Mouse (Mus musculus): ENCODE measurements around the gene Tmem258.

The Tmem258 gene

DNA sequence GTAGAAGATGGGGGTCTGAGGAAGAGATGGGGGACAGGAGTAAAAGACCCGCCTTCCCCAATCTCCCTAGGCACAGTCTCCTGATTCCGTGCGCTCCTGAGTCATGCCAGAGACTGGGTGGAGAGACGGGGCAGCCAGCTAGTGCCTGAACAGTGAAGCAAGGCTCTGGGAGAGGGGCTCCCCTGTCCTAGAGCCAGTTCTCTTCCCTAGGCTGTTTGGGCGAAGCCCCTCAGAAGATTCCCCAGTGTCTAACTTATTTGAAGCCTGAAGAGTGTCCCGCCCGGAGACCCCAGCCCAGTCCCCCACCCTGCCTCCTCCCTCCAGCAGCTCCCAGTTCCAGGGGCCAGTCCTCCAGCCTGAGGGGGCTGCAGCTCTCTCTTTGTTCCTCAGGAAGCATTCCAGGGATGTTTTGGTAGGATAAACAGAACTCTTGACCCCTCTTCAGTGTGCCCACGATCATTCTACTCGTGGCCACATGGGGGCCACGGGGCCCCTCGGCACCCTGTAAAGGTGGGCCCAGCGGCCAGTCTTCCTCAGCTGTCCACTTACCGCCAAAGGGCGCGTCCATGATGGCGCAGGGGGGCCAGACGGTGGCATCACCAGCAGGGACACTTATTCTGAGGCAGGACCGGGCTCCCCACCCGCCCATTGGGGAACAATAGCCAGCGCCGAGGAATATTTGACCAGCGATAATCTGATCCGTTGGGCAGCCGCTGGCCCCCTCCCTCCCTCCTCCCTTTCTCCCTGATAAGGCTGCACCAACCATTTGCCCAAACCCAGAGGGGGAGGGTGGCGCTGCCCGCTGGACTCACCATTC, 21.0 kb downstream of the Tmem258 start:
- no peak for DNase-seq (ENCODE audit: low read depth)

DNA sequence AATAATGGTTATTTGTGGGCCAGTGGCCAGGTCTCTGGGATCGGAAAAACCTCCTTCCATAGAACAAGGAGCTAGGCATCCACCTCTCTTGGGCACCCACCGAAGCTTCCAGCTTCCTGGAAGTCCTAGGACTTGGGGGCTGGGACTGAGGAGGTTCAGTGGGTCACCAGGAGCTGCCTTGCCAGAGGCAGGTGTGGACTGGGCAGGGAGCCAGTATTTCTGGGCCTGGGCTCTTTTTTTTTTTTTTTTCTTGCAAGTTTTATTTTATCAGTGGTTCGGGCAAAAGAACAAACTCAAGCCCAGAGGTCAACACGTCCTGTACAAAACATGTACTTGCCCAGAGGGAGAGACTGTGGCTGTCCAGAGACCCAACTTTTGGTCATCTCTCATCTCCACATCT, 22.0 kb downstream of the Tmem258 start:
- DNase-seq (ENCODE audit: low read depth), result no peak

DNA sequence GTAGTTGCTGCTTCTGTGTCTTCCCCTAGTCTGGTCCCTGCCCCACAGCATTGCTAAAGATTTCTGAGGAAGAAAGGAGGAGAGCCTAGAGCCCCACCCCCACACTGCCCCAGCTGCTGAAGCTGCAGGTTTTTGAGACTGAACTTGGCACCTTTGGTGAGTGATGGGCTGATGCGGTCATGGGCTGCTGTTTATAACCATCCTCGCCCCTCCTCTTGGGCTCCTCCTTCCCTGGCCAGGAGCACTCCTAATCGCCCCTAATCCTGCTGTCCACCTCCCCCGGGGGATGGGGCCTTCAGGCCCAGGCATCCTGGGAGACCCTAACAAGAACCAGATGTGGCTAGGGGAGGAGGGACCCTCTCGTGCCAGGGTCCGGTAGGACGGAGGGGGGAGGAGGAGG, 27.2 kb downstream of the Tmem258 start:
- no peak for DNase-seq (ENCODE audit: low read depth)

DNA sequence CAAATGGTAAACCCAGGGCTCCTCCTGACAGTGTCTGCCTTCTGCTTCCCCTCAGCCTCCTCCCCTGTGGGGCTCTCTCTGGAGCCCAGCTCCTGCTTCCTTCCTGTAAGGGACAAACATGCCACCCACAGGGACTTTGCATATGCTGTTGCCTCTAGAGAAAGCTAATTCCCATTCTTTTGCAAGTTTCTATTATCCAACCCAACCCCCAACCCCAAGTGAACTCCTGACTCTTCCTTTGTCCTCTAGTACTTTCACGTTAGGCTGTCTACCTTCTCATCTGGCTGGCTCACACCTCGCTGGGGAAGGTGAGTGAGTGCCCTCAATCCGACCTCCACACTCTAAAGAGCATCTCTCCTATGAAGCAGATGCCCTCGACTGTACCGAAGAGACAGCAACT, 28.1 kb downstream of the Tmem258 start:
- DNase-seq (ENCODE audit: low read depth), result no peak

DNA sequence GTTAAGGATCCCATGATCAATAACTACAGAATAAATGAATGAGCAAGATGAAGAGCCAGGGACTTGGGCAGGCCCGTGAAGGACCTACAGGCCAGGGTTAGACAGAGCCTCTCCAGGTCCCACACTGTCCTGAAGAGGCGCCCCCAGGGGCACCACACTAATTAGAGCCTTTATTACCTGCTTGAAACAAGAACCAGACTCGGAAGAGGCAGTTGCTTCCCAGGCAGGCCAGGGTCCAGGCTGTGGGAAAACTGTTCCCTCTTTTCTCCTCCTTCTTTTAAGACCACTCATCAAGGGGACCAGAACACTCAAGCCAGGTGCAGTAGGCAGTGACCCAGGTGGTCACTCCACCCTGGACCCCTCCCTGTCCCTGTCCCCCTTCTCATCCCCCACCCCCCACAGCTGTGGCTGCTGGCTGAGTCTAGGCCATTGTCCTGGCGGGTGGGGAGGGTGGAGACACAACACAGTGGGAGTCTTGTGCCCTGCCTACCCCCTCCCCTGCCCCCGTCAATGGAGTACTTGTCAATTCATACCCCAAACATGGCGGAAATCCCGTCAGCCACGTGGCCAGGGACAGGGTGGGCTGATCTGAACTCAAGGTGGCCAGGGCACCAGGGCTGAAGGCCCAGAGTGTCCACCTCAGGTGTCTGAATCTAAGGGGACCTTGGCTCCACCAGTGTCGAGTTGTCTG, 28.7 kb downstream of the Tmem258 start:
- DNase-seq (ENCODE audit: low read depth), result no peak

DNA sequence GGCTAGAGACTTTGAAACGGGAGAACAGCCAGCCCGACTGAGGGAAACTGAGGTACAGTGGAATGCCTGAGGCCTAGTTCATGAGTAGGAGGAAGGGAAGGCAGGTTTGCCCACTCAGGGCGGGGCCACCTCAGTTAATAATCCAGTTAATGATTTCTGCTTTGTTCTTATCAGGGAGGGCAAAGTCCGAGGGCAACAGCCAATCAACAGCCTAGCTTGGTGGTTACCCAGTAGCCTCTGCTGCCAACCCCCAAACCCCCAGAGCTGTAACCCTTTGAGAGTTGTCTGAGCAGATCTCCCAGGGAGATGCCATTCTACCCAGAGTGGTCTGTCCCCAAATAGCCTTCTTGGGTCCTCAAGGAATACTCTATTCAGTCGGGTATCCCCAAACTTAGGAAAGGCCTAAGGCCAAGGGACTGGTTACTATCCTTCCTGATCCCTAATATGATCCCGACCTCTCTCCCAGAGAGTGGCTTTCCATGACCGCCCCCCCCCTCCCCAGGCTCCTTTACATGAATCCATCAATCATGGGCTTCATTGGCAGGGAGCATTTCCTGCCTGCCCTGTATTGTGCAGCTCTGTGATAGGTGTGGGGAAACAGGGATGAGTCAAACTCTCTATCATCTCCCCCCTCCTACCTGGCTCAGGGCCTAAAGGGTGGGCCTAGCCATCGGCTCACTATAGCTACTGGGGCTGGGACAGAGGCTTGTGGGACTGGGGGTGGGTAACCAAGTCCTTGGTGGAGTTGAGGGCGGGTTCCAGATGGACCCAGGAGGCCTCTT, 32.2 kb downstream of the Tmem258 start:
- DNase-seq (ENCODE audit: low read depth), result no peak

DNA sequence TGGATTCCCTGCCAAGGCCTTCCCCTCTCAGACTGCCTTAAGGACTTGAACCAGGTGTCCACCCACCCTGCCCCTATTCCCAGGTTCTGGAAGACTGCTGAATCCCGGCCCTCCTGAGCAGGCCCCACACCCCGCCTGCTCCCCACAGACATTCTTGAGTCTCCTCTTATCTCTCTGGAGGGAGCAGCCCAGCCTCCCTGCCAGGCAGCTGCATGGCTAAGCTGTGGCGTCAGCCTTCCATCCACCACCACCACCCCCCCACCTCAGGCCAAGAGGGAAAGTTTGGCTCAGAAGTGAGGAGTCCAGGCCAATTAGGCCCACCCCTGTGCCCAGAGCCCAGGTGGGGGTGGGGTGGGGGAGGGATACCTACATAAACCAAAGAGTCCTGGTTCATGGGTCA, 34.7 kb downstream of the Tmem258 start:
- DNase-seq (ENCODE audit: low read depth), result no peak

DNA sequence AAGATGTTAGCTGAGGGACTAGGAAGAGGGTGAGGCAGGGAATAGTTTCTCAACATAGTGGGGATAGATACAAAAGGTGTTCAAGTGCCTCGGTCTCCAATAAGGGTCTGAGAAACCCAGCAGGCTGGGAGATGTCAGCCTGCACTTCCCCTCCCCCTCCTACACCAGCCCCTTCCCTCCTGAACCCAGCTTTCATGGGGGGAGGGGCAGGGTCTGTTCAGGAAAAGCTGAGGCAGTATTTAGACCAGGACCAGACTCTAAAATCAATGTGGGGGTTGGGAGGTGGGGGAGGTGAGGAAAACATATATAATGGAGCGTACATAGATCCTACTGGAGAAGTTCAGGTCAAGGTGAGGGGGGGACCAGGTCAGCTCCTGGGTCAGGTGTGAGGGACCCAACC, 35.6 kb downstream of the Tmem258 start:
- no peak for DNase-seq (ENCODE audit: low read depth)

DNA sequence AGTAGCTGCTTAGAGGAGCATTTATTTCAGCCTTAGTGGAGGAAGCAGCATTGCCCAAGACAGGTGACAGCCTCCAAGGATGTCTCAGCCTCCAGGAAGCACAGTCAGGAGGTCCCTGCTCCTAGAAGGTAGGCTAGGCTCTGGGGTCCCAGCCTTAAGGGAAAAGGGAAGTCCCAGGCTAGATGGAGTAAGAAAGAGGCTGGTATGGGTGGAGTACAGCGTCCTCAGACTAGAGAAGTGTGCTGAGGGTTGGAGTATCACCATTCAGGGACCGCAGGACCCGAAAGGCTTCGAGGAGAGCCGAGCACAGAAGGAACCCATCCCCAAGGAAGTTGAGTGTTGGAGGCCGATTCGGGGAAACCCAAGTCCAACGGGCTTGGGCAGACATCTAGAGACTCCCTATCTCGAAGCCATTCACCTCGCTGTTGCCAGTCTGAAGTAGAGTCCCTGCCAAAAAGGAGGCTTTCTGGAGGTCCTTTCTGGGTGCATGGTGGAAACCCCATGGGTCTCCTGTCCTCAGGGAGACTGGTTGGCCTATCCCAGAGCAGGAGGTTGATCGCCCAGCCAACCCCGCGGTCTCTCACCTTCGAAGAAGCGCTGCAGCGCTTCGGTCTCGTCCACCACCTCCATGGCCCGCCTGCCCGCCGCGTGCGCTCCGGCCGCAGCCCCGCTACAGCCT, 36.3 kb downstream of the Tmem258 start:
- DNase-seq (ENCODE audit: low read depth), result peak; percentile 13

DNA sequence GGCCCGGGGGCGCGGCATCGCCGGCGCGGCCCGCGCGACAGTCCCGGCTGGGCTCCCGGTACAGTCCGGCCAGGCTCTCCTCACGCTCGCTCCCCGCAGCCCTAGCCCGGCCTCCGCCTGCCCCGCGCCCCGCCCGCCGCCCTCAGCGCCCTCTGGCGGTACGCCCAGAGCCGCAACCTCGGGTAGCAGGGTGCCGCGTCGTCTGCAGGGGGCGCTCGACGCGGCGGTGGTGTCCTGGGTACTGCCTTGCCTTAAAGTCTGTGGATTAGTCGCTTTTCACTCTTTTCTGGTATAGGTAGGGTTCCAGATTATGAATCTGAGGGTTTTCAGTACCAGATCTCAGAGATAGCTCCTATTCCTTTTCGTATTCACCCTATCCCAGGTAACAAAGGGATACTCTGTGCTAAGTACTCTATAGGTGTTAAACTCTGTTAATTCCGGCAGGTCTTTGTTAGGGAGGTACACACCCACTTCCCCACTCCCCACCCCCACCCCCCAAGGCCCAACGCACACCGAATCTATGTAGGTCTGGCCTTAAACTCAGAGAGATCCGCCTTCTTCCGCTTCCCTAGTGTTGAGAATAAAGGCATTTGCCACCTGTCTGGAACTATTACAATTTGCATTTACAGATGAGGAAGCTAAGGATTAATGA, 37.0 kb downstream of the Tmem258 start, which contains the start of gene Myrf:
Gene Myrf, minus strand, starts transcription at position 95 of the 652 bp plus-strand sequence.
- peak; percentile 79 for DNase-seq (ENCODE audit: low read depth)

DNA sequence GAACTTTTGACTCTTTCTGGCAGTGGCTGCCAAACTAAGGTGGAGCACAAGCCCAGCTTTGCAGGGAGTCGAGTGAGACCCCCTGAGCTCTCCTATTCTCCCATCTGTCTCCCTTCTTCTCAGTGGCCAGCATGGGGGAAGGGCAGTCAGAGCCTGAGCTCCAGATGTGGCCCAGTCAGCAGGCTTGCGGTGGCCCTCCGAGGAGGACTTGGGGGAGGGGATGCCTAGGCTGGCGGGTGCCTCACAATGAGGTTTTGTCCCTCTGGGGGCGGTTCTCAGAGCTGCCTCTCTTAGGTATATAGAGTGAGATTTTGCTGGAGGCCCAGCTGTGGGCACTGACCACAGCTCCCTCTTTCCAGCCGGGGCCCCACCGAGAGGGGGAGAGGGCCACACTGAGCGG, 39.1 kb downstream of the Tmem258 start:
- no peak for DNase-seq (ENCODE audit: low read depth)

DNA sequence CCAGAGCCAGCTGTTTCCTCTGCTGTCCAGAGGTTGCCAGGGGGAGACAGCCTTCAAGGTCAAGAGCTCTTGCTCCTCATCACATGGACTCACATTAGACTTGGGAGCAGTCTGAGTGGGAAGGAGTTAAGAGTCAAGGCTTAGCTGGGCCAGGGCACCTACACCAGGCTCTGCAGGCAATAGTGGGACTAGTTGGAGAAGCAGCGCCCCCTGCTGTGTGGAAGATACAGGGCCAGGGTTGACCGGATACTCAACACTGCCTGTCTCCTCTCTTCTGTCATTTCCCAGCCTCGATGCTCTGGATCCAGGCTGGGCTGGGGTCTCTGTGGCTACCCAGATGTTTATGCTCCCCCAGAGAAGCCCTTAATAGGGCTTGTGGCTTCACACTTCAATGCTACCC, 40.4 kb downstream of the Tmem258 start:
- DNase-seq (ENCODE audit: low read depth), result peak; percentile 43

DNA sequence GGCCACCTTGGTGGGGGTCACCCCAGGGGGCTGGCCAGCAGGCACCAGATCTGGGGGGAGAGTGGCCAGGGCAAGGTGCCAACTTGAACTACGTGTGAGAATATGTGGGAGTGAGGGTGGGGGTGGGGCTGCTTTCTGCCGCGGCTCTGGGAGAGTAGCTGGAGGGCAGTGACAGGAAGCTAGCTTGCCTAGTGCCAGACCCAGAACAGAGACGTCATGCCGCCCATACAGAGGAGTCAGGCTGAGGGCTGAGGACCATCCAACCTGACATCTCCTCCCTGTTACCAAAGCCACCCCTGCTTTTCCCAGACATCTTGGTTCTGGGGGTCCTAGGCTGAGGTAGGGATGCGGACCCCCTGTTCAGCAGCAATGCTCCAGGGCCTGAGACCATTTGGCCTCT, 43.4 kb downstream of the Tmem258 start:
- DNase-seq (ENCODE audit: low read depth), result no peak

DNA sequence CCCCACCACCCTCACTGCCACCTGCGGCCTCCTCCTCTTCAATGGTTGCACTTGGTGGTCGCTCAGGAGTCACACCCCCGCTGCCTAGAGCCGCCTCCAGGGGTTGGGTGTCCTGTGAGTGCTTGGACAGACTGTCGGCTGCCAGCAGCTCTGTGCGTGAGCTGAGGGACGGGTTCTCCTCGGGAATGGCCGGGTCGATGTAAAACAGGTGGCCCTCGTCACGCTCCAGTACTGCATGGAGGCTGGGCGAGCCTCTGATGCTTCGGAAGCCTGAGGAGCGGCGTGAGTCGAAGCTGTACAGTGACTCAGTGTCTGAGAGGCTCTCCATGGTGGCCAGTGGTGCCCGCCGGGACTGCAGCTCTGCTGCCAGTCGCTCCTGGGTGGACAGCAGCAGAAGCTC, 44.3 kb downstream of the Tmem258 start:
- DNase-seq (ENCODE audit: low read depth), result no peak

Measured in induced T-regulatory cell, adult 2 months (primary cell).